Mouse (Mus musculus): ENCODE measurements around the gene Cnot2.
A peak's percentile ranks its signal among the peaks of the same experiment; 100 is the strongest.

Gene Cnot2

DNA sequence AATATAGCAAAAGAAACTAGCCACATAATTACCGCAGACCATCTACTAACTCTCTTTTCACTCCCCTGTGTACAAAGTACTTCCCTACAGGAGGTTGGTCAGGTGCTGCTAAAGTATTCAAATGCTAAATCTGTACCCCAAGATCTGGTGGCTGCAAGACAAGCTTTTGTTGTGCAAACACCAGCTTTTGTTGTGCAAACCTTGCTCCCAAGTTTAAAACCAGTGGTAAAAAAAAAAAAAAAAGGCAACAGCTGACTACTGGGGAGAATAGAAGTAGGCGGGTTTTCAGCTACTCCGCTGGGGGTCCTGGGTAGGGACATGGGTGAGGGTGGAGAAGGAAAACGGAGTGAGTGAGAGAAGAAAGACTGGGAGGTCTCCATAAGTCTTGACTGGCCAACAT, 19.1 kb downstream of the Cnot2 start:
- DNase-seq, result no peak

DNA sequence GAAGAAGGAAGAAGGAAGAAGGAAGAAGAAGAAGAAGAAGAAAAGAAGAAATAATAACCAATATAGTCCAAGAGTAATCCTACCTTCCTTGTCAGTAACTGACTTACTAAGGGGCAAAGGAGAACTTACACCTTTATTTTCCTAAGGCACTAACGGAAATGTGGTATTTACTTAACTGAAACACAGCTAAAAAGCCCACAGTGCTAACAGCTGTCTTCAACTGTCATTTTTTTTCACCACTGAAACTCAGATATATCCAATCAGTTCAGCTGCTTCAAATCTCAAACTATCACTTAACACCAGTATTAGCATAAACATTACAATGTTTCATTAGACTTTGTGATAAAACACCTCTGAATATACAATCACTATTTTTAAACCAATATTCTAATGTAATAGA, 22.1 kb downstream of the Cnot2 start:
- DNase-seq, result no peak

DNA sequence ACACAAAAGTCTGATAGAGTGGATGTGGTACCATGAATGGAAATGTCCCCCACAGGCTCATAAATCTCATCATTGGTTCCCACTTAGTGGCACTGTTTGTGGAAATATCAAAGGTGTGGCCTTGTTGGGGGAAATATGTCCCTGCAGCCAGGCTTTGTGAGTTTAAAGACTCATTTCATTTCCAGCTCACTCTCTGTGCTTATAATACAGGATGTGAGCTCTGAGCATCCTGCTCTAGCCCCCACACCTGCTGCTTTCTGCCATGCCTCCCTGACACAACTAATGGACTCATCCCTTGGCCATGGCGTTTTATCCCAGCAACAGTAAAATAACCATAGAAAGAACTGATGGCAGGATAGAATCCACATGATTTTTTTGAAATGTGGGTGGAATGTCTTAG, 24.1 kb downstream of the Cnot2 start:
- DNase-seq, result peak in 1 of 2 experiments; percentile 46

DNA sequence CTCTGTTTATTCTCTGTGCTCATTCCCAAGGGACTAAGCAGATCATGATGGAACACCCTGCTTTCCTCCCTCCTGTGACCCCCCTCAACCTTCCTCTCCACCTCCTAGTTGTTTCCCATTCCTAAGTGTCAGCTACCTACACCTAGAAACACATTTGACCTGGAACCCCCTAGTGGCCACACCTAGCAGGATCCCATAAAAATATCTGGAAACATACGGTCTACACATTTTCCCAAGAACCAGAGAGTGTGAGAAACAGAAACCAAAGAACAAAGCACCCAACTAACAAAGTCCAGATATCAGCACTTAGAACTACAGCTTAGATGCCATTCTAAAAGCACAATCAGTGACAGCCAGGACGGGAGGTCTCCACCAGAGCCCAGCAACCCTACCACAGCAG, 26.9 kb downstream of the Cnot2 start:
- DNase-seq, result peak in 1 of 2 experiments; percentile 30

DNA sequence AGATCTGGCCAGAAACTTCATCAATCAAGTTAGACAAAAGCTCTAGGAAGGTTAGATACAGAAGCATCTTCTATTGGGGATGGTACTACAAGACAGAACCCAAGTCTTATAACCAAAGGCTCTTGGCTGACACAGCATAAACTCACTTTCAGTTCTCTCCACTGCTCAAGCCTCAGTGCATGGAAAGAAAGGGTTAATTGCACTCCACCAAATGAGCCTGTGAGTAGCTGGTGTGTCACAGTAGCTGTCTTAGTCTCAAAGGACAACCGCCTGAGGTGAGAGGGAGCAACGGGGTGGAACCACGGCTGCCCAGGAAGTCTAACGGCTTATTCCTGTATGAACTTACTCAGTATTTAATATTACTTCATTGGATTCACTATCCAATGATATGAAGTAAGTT, 33.4 kb downstream of the Cnot2 start:
- peak in 1 of 2 experiments; percentile 22 for DNase-seq

DNA sequence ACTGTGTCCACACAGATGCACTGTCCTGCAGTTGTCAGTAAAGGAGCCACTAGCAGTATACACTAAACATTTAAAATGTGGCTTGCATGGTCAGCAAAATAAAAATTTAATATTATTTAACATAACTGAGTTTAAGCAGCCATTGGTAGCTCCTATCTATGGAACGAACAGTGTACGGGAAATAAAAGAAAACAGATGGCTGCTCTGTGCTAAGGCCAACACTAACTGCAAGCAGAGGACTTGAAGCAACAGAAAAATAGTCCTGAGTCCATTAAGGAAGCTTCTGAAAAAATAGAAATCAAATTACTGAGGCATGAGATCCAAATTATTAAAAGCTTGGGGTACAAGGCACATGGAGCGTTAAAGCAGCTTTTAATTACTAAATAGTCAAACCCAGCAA, 35.1 kb downstream of the Cnot2 start:
- no peak for DNase-seq

DNA sequence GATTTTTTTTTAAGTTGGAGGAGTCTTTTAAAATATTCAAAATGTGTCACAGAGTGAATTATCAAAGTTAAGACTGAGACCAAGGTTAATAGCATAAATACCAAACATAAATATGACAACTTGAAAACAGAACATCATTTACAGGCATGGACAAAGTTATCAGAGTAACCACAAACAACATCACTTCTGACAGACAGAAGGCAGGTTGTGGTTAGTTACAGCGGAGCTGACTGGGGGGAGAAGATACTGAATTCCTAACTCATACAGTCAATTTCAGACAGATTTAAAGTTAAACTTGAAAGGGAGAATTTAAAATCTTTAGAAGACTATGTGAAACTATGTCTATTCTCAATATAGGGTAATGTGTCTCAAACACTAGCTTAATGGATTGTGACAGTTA, 38.2 kb downstream of the Cnot2 start:
- DNase-seq, result no peak

DNA sequence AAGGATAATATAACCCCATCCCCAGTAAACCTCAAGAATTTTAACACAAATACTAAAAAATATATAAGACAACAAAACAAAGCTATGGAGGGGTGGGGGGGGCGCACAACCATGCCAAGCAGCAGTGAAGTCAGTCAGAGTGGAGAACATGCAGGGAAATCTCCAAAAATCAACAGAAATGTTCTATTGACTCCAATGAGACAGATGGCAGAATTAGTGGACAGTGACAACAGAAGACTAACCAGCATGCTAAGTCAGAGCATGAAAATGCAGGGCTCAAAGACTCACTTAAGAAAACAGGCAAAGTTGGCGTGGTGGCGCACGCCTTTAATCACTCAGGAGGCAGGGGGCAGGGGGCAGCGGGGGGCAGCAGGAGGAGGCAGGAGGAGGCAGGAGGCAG, 40.6 kb downstream of the Cnot2 start:
- DNase-seq, result no peak

DNA sequence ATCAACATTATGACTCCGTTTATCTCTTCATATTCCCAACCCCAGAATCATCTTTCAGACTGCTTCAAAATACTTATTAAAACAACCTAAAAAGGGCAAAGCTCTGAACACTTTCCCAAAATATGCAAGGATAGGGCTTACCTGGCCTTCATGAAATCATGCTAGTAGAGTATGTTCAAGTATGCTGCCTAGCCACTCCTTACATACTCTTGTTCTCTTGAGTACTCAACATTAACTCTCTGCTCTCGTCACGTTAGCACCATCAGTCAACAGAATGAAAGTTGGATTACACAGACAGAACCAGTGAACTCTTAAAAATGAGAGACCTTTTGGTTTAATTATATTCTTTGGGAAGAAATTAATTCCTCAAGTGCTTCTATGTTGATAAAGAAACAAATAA, 43.8 kb downstream of the Cnot2 start:
- no peak for DNase-seq

DNA sequence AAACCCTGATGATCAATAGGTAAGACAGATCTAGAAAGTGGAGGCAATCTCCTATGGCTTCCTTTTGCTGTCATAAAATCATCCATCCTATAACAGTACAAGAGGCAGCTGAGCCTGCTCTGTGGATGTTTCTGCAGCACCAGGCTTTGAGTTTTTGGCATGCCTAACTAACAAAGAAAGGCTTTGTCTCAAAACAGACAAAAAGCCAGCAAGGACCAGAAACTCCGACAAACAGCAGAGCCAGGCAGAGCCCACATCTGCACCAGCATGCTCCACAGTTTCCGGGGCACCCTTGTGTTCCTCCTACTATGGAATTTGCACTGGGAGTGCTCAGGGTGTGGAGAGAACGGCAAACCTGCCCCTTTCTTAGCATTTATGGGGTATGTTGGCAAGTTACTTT, 47.0 kb downstream of the Cnot2 start:
- DNase-seq, result no peak

DNA sequence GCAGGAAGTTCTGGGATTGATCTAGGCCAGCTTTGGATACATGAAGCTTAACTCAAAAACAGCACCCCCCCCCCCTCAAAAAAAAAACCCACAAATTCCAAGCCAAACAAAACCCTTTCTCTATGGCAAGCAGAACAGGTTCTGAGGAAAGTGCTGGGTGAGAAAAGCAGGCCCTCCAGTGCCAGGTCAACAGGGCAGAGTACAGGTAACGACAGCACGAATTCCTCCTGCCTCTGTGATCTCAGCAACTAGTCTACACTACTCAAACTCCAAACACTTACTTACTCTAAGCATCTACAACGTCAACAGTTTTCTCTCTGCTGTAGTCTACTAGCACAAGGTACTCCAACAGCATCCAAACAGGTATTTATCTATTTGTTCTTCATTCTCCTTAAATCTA, 48.8 kb downstream of the Cnot2 start:
- DNase-seq, result no peak

DNA sequence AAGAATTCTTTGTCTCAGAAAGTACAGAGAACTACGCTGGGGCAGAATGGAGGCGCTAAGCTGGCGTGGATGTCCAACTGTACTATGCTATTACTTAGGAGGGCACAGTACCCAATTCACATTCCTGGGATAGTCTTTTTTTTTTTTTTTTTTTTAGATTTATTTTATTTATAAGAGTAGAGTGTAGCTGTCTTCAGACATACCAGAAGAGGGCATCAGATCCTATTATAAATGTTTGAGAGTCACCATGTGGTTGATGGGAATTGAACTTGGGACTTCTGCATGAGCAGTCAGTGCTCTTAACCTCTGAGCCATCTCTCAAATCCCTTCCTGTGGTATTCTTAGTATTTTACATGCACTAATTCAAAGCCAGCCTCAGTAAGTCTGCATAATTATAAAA, 50.2 kb downstream of the Cnot2 start:
- DNase-seq, result no peak

DNA sequence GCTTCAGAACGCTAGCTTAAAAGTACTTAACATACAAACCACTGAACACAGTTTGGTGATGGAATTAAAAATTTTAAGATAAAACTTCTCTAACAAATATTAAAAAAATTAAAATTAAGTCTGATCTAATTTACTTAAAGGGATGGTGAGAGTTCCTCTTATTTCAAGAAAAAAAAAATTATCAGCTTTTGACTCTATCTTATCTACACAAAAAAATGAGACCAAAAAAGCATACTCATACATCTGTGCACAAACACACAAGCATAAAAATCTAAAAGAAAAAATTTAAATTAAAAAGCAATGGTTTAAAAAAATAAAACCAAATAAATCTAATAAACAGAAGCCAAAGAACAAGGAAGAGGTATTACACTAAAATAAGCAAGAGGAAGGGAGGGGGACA, 61.7 kb downstream of the Cnot2 start:
- no peak for DNase-seq

DNA sequence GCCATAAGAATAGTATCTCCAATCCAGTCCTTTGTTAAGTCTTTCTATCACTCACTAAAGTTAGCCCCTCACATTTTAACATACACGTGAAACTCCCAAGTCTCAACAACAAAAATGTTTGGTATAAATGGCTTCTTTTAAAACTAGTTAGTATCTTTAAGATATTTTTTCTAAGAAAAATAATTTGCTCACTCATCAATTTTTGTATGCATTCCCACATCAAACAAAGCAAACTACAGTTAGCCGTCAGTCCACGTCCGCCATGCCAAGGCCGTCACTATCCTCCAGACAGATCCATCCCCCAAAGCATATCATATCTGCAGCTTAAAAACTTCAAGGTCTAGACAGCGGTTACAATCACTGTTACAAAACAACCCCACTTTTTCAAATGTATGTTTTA, 65.7 kb downstream of the Cnot2 start:
- DNase-seq, result no peak

DNA sequence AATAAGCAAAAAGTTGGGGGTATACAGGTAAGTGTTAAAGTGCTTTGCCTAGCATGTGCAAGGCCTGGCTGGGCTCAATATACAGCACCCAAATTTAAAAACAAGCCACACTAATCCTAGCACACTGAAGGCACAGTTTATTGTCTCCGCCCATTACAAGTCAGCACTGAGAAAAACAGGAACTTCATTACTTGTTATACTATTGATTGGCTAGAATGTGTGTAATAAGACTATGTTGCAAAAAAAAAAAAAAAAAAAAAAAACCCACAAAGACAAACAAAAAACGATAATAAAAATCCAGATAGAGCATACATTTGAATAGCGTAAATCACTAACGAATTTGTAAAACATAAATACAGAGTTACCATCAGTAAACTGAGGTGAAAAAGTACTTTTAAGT, 66.2 kb downstream of the Cnot2 start:
- DNase-seq, result no peak

DNA sequence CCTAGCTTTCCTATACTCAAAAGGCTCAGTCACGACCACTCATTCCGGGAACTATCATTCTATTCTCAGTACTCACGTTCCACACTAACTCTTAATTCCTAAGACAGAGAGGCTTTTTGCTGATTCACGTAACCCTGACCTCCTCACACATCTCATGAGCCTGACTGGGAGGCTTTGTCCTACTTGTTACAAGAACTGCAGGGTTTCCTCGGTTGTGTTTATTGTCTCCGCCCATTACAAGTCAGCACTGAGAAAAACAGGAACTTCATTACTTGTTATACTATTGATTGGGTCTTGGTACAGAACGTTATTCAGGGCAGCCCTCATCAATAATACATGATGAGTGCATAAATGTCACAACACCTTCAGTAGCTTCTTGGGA, 68.1 kb downstream of the Cnot2 start:
- no peak for DNase-seq

DNA sequence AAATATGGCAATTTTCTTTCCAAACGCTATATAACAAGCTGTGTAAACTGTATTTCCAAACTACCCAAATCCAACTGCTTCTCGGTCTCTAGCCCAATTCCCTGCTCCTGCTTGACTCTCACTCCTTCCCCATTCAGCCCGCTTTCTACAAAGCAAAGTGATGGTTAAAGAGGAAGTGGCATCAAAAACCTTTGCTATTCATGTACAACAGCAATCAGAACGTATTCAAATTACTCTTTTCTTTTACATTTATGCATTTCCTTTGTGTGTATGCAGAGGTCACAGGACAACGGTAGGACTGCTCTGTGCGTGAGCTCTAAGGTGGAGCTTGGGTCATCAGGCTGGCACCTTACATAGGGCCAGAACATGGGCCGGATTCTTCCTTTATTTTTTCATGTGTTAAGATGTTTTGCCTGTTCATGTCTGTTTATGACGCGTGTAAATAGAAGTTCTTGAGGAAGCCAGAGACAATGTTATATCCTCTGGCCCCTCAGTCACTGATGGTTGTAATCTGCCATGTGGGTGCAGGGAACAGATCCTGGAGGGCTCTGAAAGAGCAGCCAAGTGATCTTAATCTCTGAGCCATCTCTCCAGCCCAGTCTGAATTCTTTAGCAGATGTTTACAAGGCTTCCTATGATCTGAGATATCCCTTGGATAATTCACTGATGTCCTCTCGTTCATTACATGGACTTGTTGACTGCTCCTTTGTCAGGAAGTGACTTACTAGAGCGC, 68.6 kb downstream of the Cnot2 start:
- DNase-seq, result no peak

DNA sequence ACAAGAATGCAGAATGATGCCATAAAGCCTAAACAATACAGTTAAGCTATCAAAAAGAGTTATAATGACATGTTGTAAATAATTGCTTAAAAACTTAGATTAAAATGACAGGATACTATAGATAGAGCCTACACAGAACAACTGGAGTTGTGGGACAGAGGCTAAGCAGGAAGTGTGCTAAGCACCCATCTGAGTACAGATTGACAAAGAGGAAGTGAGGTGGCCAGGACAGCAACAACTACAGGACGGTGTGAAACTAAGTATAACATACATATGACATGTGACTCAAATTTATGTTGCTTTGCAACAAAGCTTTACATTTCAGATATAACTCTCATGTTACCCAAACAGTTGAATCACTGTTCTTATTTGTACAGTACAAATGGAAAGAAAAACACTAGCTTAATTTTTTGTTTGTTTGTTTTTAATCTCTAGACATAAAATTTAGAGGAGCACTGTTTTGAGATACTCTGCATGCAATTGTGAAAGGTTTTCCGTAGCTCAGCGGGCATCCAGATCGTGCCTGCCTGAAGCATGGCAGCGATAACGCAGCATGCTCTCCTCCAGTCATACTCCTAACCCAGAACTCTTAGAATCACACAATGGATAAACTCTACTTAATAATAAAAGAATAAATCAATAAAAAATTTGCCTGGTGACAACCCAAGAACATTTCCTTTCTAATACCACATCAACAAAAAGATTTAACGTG, 75.9 kb downstream of the Cnot2 start:
- DNase-seq, result no peak

DNA sequence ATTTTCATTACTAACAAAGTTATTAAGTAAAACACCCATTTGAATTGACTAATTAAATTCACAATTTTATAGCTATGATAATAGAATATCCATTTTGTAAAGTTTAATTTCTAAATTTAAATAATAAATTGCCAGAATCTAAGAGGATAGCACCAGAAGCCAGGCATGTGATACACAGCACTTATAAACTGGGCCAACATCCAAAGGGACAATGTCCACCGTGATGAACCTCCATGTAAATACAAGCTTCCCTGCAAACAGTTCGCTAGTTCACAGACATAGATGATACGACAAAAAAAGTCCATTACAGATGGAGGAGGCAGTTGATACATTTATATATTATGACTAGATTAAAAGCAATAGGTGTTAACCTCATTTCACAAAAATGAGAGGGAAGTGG, 88.5 kb downstream of the Cnot2 start:
- DNase-seq, result no peak

DNA sequence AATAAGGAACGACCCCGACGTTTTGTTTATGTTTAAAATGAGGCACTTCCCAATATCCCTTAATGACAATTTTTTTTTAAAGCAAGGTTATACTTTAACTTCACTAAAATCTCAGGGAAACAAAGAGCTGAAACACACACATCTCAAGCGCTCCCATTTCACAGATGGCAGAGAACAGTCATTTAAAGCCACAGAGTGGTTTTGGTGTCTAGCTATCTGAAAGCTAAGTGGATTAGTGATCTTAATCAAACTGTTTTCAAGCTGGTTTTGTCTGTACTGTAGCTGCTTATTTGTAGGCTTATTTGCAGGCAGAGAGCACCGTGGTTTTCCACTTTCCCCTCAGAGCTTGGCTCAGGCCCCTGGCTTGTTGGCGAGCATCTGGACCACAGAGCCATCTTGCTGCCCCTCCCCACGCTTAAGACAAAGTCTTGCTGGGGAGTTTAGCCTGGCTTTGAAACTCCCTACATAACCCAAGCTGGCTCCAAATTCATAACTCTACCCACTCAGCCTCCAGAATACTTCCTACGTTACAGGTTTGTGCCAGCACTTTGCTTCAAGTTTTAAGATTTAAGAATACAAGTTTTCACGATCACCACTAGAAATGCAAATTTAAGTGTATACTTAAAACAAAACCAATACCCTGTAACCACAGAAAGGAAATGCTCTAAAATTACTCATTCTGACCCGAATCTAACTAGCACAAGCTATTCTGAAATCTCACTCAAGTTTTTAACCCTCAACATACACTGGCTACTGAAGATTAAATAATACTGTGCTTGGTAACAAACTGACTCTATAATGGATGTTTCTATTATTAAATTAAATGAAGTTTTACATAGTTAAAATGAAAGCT, 94.2 kb downstream of the Cnot2 start:
- no peak for DNase-seq

DNA sequence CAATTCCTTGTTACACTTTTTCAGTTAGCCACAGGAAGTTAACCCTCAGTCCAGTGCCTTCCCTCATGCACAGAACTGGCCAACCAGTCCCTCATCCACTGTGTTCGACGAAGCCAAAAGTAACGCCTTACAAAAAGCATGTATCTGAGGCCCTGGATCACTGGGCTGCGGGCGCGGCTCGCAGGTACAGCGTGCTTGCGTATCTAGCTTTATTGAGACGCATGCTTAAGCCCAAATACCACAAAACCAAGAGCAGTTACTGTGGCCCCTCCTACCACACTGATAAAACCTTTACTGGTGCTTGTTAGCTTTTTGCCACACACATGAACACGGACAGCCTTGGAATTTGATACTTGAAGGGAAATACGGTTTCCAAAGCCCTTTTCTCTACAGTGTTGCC, 99.4 kb downstream of the Cnot2 start:
- DNase-seq, result no peak

DNA sequence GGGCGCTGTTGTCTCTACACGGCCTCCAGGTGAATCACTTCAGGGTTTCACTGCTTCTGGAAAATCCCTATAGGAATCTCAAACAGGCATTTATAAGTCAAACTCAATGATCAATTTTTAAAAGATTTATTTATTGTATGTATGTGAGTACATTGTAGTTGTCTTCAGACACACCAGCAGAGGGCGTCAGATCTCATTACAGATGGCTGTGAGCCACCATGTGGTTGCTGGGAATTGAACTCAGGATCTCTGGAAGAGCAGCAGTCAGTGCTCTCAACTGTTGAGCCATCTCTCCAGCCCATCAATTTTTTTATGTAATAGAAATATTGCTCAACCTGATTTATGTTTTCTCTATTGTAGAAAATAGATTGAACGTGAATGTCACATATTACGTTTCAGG, 100.3 kb downstream of the Cnot2 start:
- no peak for DNase-seq

DNA sequence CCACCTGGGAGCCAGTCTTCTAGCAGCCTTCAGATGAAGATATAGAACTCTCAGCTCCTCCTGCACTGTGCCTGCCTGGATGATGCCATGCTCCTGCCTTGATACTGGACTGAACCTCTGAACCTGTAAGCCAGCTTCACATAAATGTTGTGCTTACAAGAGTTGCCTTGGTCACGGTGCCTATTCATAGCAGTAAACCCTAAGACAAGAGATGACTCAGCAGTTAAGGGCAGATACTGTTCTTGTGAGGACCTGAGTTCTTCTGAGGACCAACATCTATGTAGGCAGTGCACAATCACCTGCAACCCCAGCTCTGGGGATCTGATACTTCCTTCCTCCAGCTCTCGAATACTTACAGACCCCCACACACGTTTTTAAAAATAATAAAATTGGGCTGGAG, 104.8 kb downstream of the Cnot2 start:
- DNase-seq, result no peak

DNA sequence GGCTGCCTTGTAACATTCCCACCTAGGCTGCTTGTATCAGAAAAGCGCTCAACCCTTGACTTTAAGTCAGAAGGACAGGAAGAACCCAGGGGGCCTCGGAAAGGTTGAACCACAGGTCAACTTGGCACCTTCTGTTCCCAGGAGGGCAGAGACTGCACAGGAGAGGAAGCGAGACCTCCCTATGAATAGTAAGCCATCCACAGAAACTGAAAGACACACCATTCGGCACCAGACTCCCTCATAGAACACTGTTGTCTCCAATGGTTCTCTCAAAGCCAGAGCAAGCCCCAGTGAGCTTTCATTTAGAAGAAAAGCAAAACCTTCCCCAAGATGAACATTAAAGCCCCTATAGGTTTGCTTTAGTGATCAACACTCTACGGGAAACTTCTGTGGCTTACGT, 105.6 kb downstream of the Cnot2 start:
- no peak for DNase-seq
